Comparison of ENCODE assay signal across 8 mouse cellular contexts in the genomic region with DNA sequence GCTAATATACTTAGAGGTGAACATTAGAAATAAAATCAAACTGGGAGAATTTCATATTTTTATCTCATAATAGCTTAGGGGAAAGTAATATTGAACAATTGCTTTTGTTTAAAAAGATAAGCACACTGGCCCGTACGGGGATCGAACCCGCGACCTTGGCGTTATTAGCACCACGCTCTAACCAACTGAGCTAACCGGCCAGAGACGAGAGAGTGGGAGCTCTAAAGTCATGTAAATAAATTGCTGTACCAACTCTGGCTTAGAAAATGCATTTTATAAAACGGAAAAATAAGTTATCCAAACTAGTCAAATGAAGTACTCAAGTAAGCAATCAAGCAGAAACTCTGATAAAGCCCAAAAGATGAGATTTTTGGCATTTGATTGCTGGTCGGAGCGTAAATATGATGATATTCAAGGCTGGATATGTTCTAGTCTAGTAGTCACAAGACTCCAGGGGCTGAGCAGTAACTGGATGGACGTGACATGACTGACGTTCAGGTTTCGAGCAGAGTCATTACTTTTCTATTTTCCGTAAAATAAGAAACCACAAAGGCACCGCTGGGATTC. TPM values are rescaled to one million over a fixed set of nuclear protein-coding genes. Genes with fewer than 3 reads are reported as not detected.
DNase-seq lines count a peak whose midpoint lies in the region; ATAC-seq and TF ChIP-seq lines count a peak whose summit lies in the region.

No protein-coding gene starts in this region.

- H3K36me3 ChIP-seq in E14TG2a.4 (ENCODE audit: insufficient read depth, low read length): no peaks in the 10 kb centered on the region
- H3K36me3 ChIP-seq in forebrain, embryonic 12.5 days (replicated peaks): no peaks in the 10 kb centered on the region
- no peaks in the 10 kb centered on the region for H3K36me3 ChIP-seq in lung, embryonic 16.5 days (ENCODE audit: control insufficient read depth, insufficient read depth, low read length)

- peak; percentile 81 to 86 for DNase-seq in heart, postnatal 36 days
- peak in 1 of 2 experiments; percentile 82 for DNase-seq in layer of hippocampus, adult 2 months (ENCODE audit: low spot score in 2 of 2)
- DNase-seq in right cerebral cortex, adult 2 months (ENCODE audit: low spot score in 2 of 2): peak; percentile 87

- peaks cover 15% of the 10 kb centered on the region for H3K27me3 ChIP-seq in E14TG2a.4 (ENCODE audit: insufficient read depth, low read length)
- H3K27me3 ChIP-seq in forebrain, embryonic 12.5 days: peaks cover 3% of the 10 kb centered on the region; the same call in 1 of the 2 replicates
- no peaks in the 10 kb centered on the region for H3K27me3 ChIP-seq in lung, embryonic 16.5 days (ENCODE audit: control insufficient read depth, insufficient read depth, low read depth, low read length)

- ATAC-seq in forebrain, embryonic 12.5 days (ENCODE audit: low FRiP score): peak; percentile 2; the same call in 1 of the 2 replicates
- ATAC-seq in lung, embryonic 16.5 days (ENCODE audit: low read depth): no peak
- no peak for ATAC-seq in activated CD4-positive, CD25-positive, alpha-beta regulatory T cell, adult 4 months

- H3K4me2 ChIP-seq in forebrain, embryonic 12.5 days: peak overlapping the region; percentile 98
- H3K4me2 ChIP-seq in lung, embryonic 16.5 days (ENCODE audit: low read depth, low read length): peak overlapping the region; percentile 63

- H3K27ac ChIP-seq in bone marrow macrophage, adult 2 months (ENCODE audit: insufficient read depth, low read depth, low read length): peak overlapping the region; percentile 86
- H3K27ac ChIP-seq in forebrain, embryonic 12.5 days: peak overlapping the region; percentile 36; the same call in 1 of the 2 replicates
- peak overlapping the region; percentile 87 for H3K27ac ChIP-seq in layer of hippocampus, adult 2 months
- peak overlapping the region; percentile 61 for H3K27ac ChIP-seq in lung, embryonic 16.5 days (ENCODE audit: low read length)

- TF ChIP-seq POLR2A in bone marrow macrophage, adult 2 months (IDR thresholded peaks at IDR 0.05; ENCODE audit: borderline replicate concordance, low read depth, low read length): no peak

- no peaks in the 10 kb centered on the region for H3K9me3 ChIP-seq in E14TG2a.4 (ENCODE audit: low read length)
- no peaks in the 10 kb centered on the region for H3K9me3 ChIP-seq in forebrain, embryonic 12.5 days
- no peaks in the 10 kb centered on the region for H3K9me3 ChIP-seq in lung, embryonic 16.5 days (ENCODE audit: control insufficient read depth, low read length)

- no peak overlapping the region for H3K9ac ChIP-seq in forebrain, embryonic 12.5 days
- H3K9ac ChIP-seq in lung, embryonic 16.5 days (ENCODE audit: low read length): peak overlapping the region; percentile 45; the same call in 1 of the 2 replicates

- peaks cover 61% of the 10 kb centered on the region for H3K4me1 ChIP-seq in E14TG2a.4 (replicated peaks; ENCODE audit: low read depth, low read length)
- peaks cover 18% of the 10 kb centered on the region for H3K4me1 ChIP-seq in bone marrow macrophage, adult 2 months (ENCODE audit: control insufficient read depth, insufficient read depth, low read length)
- peaks cover 43% of the 10 kb centered on the region for H3K4me1 ChIP-seq in forebrain, embryonic 12.5 days
- H3K4me1 ChIP-seq in lung, embryonic 16.5 days (replicated peaks; ENCODE audit: control insufficient read depth, insufficient read depth, low read length): peaks cover 34% of the 10 kb centered on the region

- 1% methylated on average over 17 of the region's 17 CpGs for WGBS in forebrain, embryonic 12.5 days
- under 1% methylated on average over 17 of the region's 17 CpGs for WGBS in lung, embryonic 16.5 days

- peak overlapping the region; percentile 91 for H3K4me3 ChIP-seq in E14TG2a.4 (replicated peaks; ENCODE audit: low read length)
- H3K4me3 ChIP-seq in bone marrow macrophage, adult 2 months (ENCODE audit: insufficient read depth, low read length): peak overlapping the region; percentile 59
- peak overlapping the region; percentile 67 for H3K4me3 ChIP-seq in forebrain, embryonic 12.5 days (replicated peaks)
- H3K4me3 ChIP-seq in layer of hippocampus, adult 2 months: peak overlapping the region; percentile 68
- H3K4me3 ChIP-seq in lung, embryonic 16.5 days (ENCODE audit: low read length): peak overlapping the region; percentile 73

- no peak for TF ChIP-seq CTCF in E14TG2a.4 (conservative IDR thresholded peaks at IDR 0.05; ENCODE audit: low read length)
- TF ChIP-seq CTCF in bone marrow macrophage, adult 2 months (IDR thresholded peaks at IDR 0.05; ENCODE audit: low read depth, low read length): no peak
- no peak for TF ChIP-seq CTCF in layer of hippocampus, adult 2 months (conservative IDR thresholded peaks at IDR 0.05)

- intact Hi-C loops in heart, postnatal 36 days (cut with DNase I): loop anchor here (1.0 to 5.0 kb wide), 3 partner anchors 21 to 185 kb away; no protein-coding TSS in a partner anchor

RNA-seq across cellular contexts. Expression of a gene that starts 2.8 kb away (rescaled TPM):
- polyA plus RNA-seq in bone marrow macrophage, adult 2 months (2012; ENCODE audit: insufficient read depth, insufficient read length, missing spikeins): 30.5 and 36.9 TPM in 2 replicates
- 7.4 and 11.1 TPM in 2 replicates for polyA plus RNA-seq in forebrain, embryonic 12.5 days (2016; fragmentation: Nextera tagmentation; extraction: Ambion mirVana)
- 10 to 100 TPM; 16.0 to 17.1 TPM for total RNA-seq in heart, postnatal 36 days (2021)
- total RNA-seq in layer of hippocampus, adult 2 months (2021): 10 to 100 TPM; 26.6 to 30.8 TPM
- polyA plus RNA-seq in lung, embryonic 16.5 days (2015; fragmentation: Nextera tagmentation; extraction: Ambion mirVana): 7.2 and 8.6 TPM in 2 replicates
- polyA plus RNA-seq in activated CD4-positive, CD25-positive, alpha-beta regulatory T cell, adult 4 months (2017; shearing (Covaris generic)): 1 to 10 TPM; 2.1 to 2.4 TPM

RNA-seq across cellular contexts. Expression of a gene that starts 8.3 kb away (rescaled TPM):
- 9.8 and 14.6 TPM in 2 replicates for polyA plus RNA-seq in bone marrow macrophage, adult 2 months (2012; ENCODE audit: insufficient read depth, insufficient read length, missing spikeins)
- 53.4 and 56.9 TPM in 2 replicates for polyA plus RNA-seq in forebrain, embryonic 12.5 days (2016; fragmentation: Nextera tagmentation; extraction: Ambion mirVana)
- 1 to 10 TPM; 4.2 to 6.1 TPM for total RNA-seq in heart, postnatal 36 days (2021)
- 10 to 100 TPM; 20.3 to 21.6 TPM for total RNA-seq in layer of hippocampus, adult 2 months (2021)
- 101 and 104 TPM in 2 replicates for polyA plus RNA-seq in lung, embryonic 16.5 days (2015; fragmentation: Nextera tagmentation; extraction: Ambion mirVana)
- polyA plus RNA-seq in activated CD4-positive, CD25-positive, alpha-beta regulatory T cell, adult 4 months (2017; shearing (Covaris generic)): 1 to 10 TPM; 4.4 to 7.1 TPM

RNA-seq across cellular contexts. Expression of a gene that starts 16.8 kb away (rescaled TPM):
- 52.8 and 53.9 TPM in 2 replicates for polyA plus RNA-seq in bone marrow macrophage, adult 2 months (2012; ENCODE audit: insufficient read depth, insufficient read length, missing spikeins)
- polyA plus RNA-seq in forebrain, embryonic 12.5 days (2016; fragmentation: Nextera tagmentation; extraction: Ambion mirVana): 163 and 169 TPM in 2 replicates
- total RNA-seq in heart, postnatal 36 days (2021): 1 to 10 TPM in 1 of 2 experiments, under 1 TPM in 1; 0.72 to 1.2 TPM
- under 1 TPM; 0.54 to 0.79 TPM for total RNA-seq in layer of hippocampus, adult 2 months (2021)
- 183 and 189 TPM in 2 replicates for polyA plus RNA-seq in lung, embryonic 16.5 days (2015; fragmentation: Nextera tagmentation; extraction: Ambion mirVana)
- 10 to 100 TPM; 24.3 to 33.5 TPM for polyA plus RNA-seq in activated CD4-positive, CD25-positive, alpha-beta regulatory T cell, adult 4 months (2017; shearing (Covaris generic))

RNA-seq across cellular contexts. Expression of a gene that starts 26.0 kb away (rescaled TPM):
- polyA plus RNA-seq in bone marrow macrophage, adult 2 months (2012; ENCODE audit: insufficient read depth, insufficient read length, missing spikeins): 76.6 and 79.4 TPM in 2 replicates
- polyA plus RNA-seq in forebrain, embryonic 12.5 days (2016; fragmentation: Nextera tagmentation; extraction: Ambion mirVana): 103 and 121 TPM in 2 replicates
- 10 to 100 TPM; 50.5 to 72.7 TPM for total RNA-seq in heart, postnatal 36 days (2021)
- 1,000 to 10,000 TPM in 1 of 2 experiments, 100 to 1,000 TPM in 1; 988 to 1,016 TPM for total RNA-seq in layer of hippocampus, adult 2 months (2021)
- 80.6 and 85.2 TPM in 2 replicates for polyA plus RNA-seq in lung, embryonic 16.5 days (2015; fragmentation: Nextera tagmentation; extraction: Ambion mirVana)
- 10 to 100 TPM; 27.6 to 27.9 TPM for polyA plus RNA-seq in activated CD4-positive, CD25-positive, alpha-beta regulatory T cell, adult 4 months (2017; shearing (Covaris generic))

RNA-seq across cellular contexts. Expression of a gene that starts 32.7 kb away (rescaled TPM):
- 24.7 and 35.9 TPM in 2 replicates for polyA plus RNA-seq in bone marrow macrophage, adult 2 months (2012; ENCODE audit: insufficient read depth, insufficient read length, missing spikeins)
- polyA plus RNA-seq in forebrain, embryonic 12.5 days (2016; fragmentation: Nextera tagmentation; extraction: Ambion mirVana): 7.8 and 12.3 TPM in 2 replicates
- 10 to 100 TPM; 34.2 to 82.1 TPM for total RNA-seq in heart, postnatal 36 days (2021)
- total RNA-seq in layer of hippocampus, adult 2 months (2021): 10 to 100 TPM; 83.4 to 95.2 TPM
- 31.1 and 32.4 TPM in 2 replicates for polyA plus RNA-seq in lung, embryonic 16.5 days (2015; fragmentation: Nextera tagmentation; extraction: Ambion mirVana)
- polyA plus RNA-seq in activated CD4-positive, CD25-positive, alpha-beta regulatory T cell, adult 4 months (2017; shearing (Covaris generic)): 1 to 10 TPM; 4.5 to 6.7 TPM

Comparison
In these comparisons a context has a peak if more than half of its experiments do, and no peak if none do; other contexts are left out.
1. H3K27ac ChIP-seq: peak in every context shown above with its lines; median percentile 87 in layer of hippocampus, adult 2 months; 86 in bone marrow macrophage, adult 2 months; 61 in lung, embryonic 16.5 days; 36 in forebrain, embryonic 12.5 days.